Comparison of ENCODE assay signal across 13 mouse cellular contexts in the genomic region with DNA sequence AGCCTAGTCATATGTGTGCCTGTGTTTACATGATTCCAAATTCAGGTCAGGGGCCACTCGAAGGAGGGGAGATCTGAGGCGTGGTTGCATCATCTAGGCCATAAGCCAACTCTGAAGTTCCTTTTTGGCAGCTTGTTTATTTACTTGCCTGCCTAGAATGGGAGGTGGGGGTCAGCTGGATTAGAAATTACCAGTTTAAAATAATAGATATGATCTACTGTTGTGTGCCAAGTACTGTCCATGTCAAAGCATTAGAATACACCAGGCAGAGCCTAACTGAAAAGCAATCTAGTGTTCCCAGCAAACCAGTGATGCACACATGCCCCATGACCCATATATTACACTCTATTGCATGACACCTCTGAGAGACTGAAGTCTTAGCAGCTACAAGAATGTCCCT. TPM values are rescaled to one million over a fixed set of nuclear protein-coding genes. Genes with fewer than 3 reads are reported as not detected.
DNase-seq lines count a peak whose midpoint lies in the region; ATAC-seq and TF ChIP-seq lines count a peak whose summit lies in the region.
"Had no signal": no experiment of that assay in that cellular context is flagged by ENCODE, and none has a peak within 500 bp of the region (broad histone marks: within the 10 kb centered on the region; RNA-seq: fewer than 3 reads in every experiment).

No protein-coding gene starts in this region.

- no peak overlapping the region for H3K4me2 ChIP-seq in kidney, postnatal 0 days (ENCODE audit: low read length)
- H3K4me2 ChIP-seq: limb, embryonic 13.5 days; midbrain, embryonic 13.5 days had no signal

- H3K9ac ChIP-seq in kidney, postnatal 0 days (ENCODE audit: low read depth, low read length) = no peak overlapping the region
- H3K9ac ChIP-seq: limb, embryonic 13.5 days; midbrain, embryonic 13.5 days had no signal

- H3K4me3 ChIP-seq in kidney, adult 2 months (ENCODE audit: insufficient read depth, low read depth, low read length) = no peak overlapping the region
- no peak overlapping the region for H3K4me3 ChIP-seq in brown adipose tissue, adult 24 weeks (ENCODE audit: insufficient read depth, low read depth, low read length)
- no peak overlapping the region for H3K4me3 ChIP-seq in kidney, postnatal 0 days (replicated peaks; ENCODE audit: low read depth, low read length)
- H3K4me3 ChIP-seq: limb, embryonic 13.5 days; midbrain, embryonic 13.5 days had no signal

- no peaks in the 10 kb centered on the region for H3K27me3 ChIP-seq in kidney, adult 2 months (replicated peaks; ENCODE audit: control insufficient read depth, insufficient read depth, low read length)
- H3K27me3 ChIP-seq in kidney, postnatal 0 days (ENCODE audit: insufficient read depth, low read length) = no peaks in the 10 kb centered on the region
- H3K27me3 ChIP-seq: limb, embryonic 13.5 days; midbrain, embryonic 13.5 days had no signal

- H3K27ac ChIP-seq in kidney, adult 2 months (ENCODE audit: insufficient read depth, low read depth, low read length) = no peak overlapping the region
- peak overlapping the region; percentile 15; the same call in 1 of the 2 replicates for H3K27ac ChIP-seq in brown adipose tissue, adult 24 weeks (replicated peaks; ENCODE audit: low read depth, low read length)
- no peak overlapping the region for H3K27ac ChIP-seq in kidney, postnatal 0 days
- H3K27ac ChIP-seq: limb, embryonic 13.5 days; midbrain, embryonic 13.5 days had no signal

- TF ChIP-seq POLR2A in kidney, adult 2 months (IDR thresholded peaks at IDR 0.05; ENCODE audit: low read depth, low read length) = no peak

- DNase-seq in kidney, adult 2 months = peak; percentile 78
- DNase-seq in kidney, postnatal 4 days = no peak
- peak; percentile 30 for DNase-seq in kidney, postnatal 0 days (ENCODE audit: low spot score)
- DNase-seq in lung, postnatal 4 days = peak; percentile 76 to 79
- DNase-seq in embryo, embryonic 9.5 days (ENCODE audit: extremely low spot score) = no peak
- no peak for DNase-seq in left cerebral cortex, postnatal 10 days (ENCODE audit: extremely low spot score in 1 of 2, low spot score in 2 of 2)
- DNase-seq: cerebellum, postnatal 36 days; right cerebral cortex, postnatal 4 days; thymus, adult 18-20 months had no signal

- H3K4me1 ChIP-seq in kidney, adult 2 months (ENCODE audit: control insufficient read depth, insufficient read depth, low read length) = peaks cover 7% of the 10 kb centered on the region
- H3K4me1 ChIP-seq in brown adipose tissue, adult 24 weeks (ENCODE audit: control insufficient read depth, insufficient read depth, insufficient read length, low read length) = peaks cover 53% of the 10 kb centered on the region
- H3K4me1 ChIP-seq in kidney, postnatal 0 days (replicated peaks; ENCODE audit: insufficient read depth, low read length) = no peaks in the 10 kb centered on the region
- H3K4me1 ChIP-seq: limb, embryonic 13.5 days; midbrain, embryonic 13.5 days had no signal

- peaks cover 3% of the 10 kb centered on the region; the same call in 1 of the 2 replicates for H3K36me3 ChIP-seq in kidney, adult 2 months (ENCODE audit: control insufficient read depth, insufficient read depth, low read length)
- H3K36me3 ChIP-seq in kidney, postnatal 0 days (ENCODE audit: insufficient read depth, low read length) = peaks cover 6% of the 10 kb centered on the region; the same call in 1 of the 2 replicates

- intact Hi-C loops in left cerebral cortex, postnatal 10 days (cut with DNase I) = loop anchor here (5.0 kb wide), 2 partner anchors 128 to 228 kb away; a partner anchor contains a TSS

- 24% methylated on average over 2 of the region's 2 CpGs for WGBS in kidney, adult 2 months
- WGBS in kidney, postnatal 0 days = 44% methylated on average over 2 of the region's 2 CpGs

- H3K9me3 ChIP-seq in kidney, postnatal 0 days (replicated peaks; ENCODE audit: low read length) = no peaks in the 10 kb centered on the region
- H3K9me3 ChIP-seq: limb, embryonic 13.5 days; midbrain, embryonic 13.5 days had no signal

- no peak for ATAC-seq in kidney, postnatal 0 days (replicated peaks; ENCODE audit: low FRiP score, low read depth)
- ATAC-seq: midbrain, embryonic 13.5 days had no signal

- no peak for TF ChIP-seq CTCF in kidney, adult 2 months (conservative IDR thresholded peaks at IDR 0.05; ENCODE audit: insufficient read depth, insufficient read length, low read depth, low read length)
- no peak for TF ChIP-seq CTCF in kidney, postnatal 0 days (IDR thresholded peaks at IDR 0.05; ENCODE audit: low read depth)

RNA-seq across cellular contexts. Expression of a gene that starts 17.3 kb away (rescaled TPM):
- polyA plus RNA-seq in kidney, adult 2 months (2012; rRNA removed) = 4.4 and 7.9 TPM in 2 replicates
- 1.7 and 5.1 TPM in 2 replicates for polyA plus RNA-seq in brown adipose tissue, adult 24 weeks (2012; ENCODE audit: insufficient read depth, insufficient read length, missing spikeins)
- 0.09 and 0.42 TPM in 2 replicates for polyA plus RNA-seq in kidney, postnatal 0 days (2015; fragmentation: Nextera tagmentation; extraction: Ambion mirVana)
- 10 to 100 TPM; 18.4 to 21.1 TPM for total RNA-seq in left cerebral cortex, postnatal 10 days (2021)
- polyA plus RNA-seq: midbrain, embryonic 13.5 days had no signal

RNA-seq across cellular contexts. Expression of a gene that starts 44.5 kb away (rescaled TPM):
- 22.3 and 31.4 TPM in 2 replicates for polyA plus RNA-seq in kidney, adult 2 months (2012; rRNA removed)
- 1.2 and 1.6 TPM in 2 replicates for polyA plus RNA-seq in brown adipose tissue, adult 24 weeks (2012; ENCODE audit: insufficient read depth, insufficient read length, missing spikeins)
- polyA plus RNA-seq in kidney, postnatal 0 days (2015; fragmentation: Nextera tagmentation; extraction: Ambion mirVana) = 5.8 and 6.4 TPM in 2 replicates
- 100 to 1,000 TPM; 149 to 152 TPM for total RNA-seq in left cerebral cortex, postnatal 10 days (2021)
- total RNA-seq: neutrophil, adult 5-6 weeks had no signal

RNA-seq across cellular contexts. Expression of a gene that starts 48.4 kb away (rescaled TPM):
- 53.2 and 58.5 TPM in 2 replicates for polyA plus RNA-seq in kidney, adult 2 months (2012; rRNA removed)
- polyA plus RNA-seq in brown adipose tissue, adult 24 weeks (2012; ENCODE audit: insufficient read depth, insufficient read length, missing spikeins) = 13.6 and 15.6 TPM in 2 replicates
- 10.9 and 11.3 TPM in 2 replicates for polyA plus RNA-seq in kidney, postnatal 0 days (2015; fragmentation: Nextera tagmentation; extraction: Ambion mirVana)
- 100 to 1,000 TPM; 138 to 142 TPM for total RNA-seq in left cerebral cortex, postnatal 10 days (2021)

Comparison
In these comparisons a context has a peak if more than half of its experiments do, and no peak if none do; other contexts are left out.
1. DNase-seq: peak in kidney, adult 2 months (single experiment), kidney, postnatal 0 days (single experiment) and lung, postnatal 4 days (2 of 2); none in kidney, postnatal 4 days (0 of 2), embryo, embryonic 9.5 days (single experiment) and left cerebral cortex, postnatal 10 days (0 of 2).